Mouse (Mus musculus) forebrain, embryonic 13.5 days (tissue): ENCODE measurements around the gene Gpc1. TPM values are rescaled to one million over a fixed set of nuclear protein-coding genes. Genes with fewer than 3 reads are reported as not detected.

Experiments used
- ATAC-seq: fragments of 200-750 bp; cut with Nextera tagmentation; 2 replicates; pipeline ENCODE4 v1.8.0; 2017
- H3K27ac ChIP-seq: fragments of 300-500 bp; sonication (generic); 2 replicates; pipeline ENCODE4 v1.5.1; 2015; ENCODE audit warnings: inconsistent platforms, mild to moderate bottlenecking, moderate library complexity
- H3K27me3 ChIP-seq: fragments of 300-500 bp; sonication (generic); 2 replicates; pipeline ENCODE4 v1.6.1; 2015; ENCODE audit warnings: mild to moderate bottlenecking, inconsistent platforms
- H3K36me3 ChIP-seq: fragments of 300-500 bp; sonication (generic); 2 replicates; pipeline ENCODE4 v1.6.1; 2015; ENCODE audit warnings: mild to moderate bottlenecking, inconsistent platforms; ENCODE audit not compliant: poor library complexity, severe bottlenecking
- H3K4me1 ChIP-seq: fragments of 300-500 bp; sonication (generic); 2 replicates; pipeline ENCODE4 v1.6.1; 2015; ENCODE audit warnings: inconsistent platforms
- H3K4me2 ChIP-seq: fragments of 300-500 bp; sonication (generic); 2 replicates; pipeline ENCODE4 v1.6.1; 2015; ENCODE audit warnings: inconsistent platforms, mild to moderate bottlenecking, moderate library complexity
- H3K4me3 ChIP-seq: fragments of 300-500 bp; sonication (generic); 2 replicates; pipeline ENCODE4 v1.5.1; 2015; ENCODE audit warnings: mild to moderate bottlenecking, inconsistent platforms
- H3K9ac ChIP-seq: fragments of 300-500 bp; sonication (generic); 2 replicates; pipeline ENCODE4 v1.6.1; 2015; ENCODE audit warnings: mild to moderate bottlenecking, inconsistent platforms
- H3K9me3 ChIP-seq: fragments of 300-500 bp; sonication (generic); replicated peaks from 2 replicates; pipeline ENCODE4 v1.6.1; 2016; ENCODE audit warnings: inconsistent platforms
- WGBS: fragments of 180-500 bp; shearing (Covaris S2); methylation state at CpG from one replicate; pipeline ENCODE4 v1.1.7; 2015; 5-methylcytosine and 5-hydroxymethylcytosine counted together
- polyA plus RNA-seq: library from polyadenylated mRNA; unstranded; fragments of >200 nt; fragmentation: Nextera tagmentation; extraction: Ambion mirVana; gene quantifications from 2 replicates; pipeline ENCODE4 v1.2.1, GENCODE M21; 2015

Gpc1 gene
- polyA plus RNA-seq, 1 experiment from 2014 or later = 115 TPM

DNA sequence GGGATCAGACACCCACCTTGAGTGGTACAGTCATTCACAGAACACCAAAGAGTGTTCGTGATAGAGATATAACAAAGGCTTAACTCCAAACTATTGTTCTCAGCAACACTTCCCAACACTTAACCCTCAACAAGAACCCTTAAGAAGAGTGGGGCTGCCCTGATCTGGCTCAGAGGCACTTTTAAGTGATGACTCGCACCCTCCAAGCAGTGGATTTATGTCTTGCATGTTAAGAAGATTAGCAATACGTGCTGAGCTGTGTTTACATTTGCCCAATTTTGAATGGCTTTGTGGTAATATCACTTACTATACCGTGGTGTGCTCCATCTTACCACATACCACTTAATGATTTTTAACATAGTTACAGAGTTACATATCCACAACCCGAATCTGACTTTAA lies 26.3 kb upstream of the Gpc1 start:
- no peak overlapping the region for H3K9ac ChIP-seq
- H3K4me3 ChIP-seq = no peak overlapping the region
- no peaks in the 10 kb centered on the region for H3K4me1 ChIP-seq
- no peaks in the 10 kb centered on the region for H3K36me3 ChIP-seq
- WGBS = 73% methylated on average over 5 of the region's 5 CpGs
- no peak for ATAC-seq
- H3K27me3 ChIP-seq = no peaks in the 10 kb centered on the region
- H3K4me2 ChIP-seq = no peak overlapping the region
- H3K27ac ChIP-seq = no peak overlapping the region
- peaks cover 7% of the 10 kb centered on the region; the same call in 1 of the 2 replicates for H3K9me3 ChIP-seq

DNA sequence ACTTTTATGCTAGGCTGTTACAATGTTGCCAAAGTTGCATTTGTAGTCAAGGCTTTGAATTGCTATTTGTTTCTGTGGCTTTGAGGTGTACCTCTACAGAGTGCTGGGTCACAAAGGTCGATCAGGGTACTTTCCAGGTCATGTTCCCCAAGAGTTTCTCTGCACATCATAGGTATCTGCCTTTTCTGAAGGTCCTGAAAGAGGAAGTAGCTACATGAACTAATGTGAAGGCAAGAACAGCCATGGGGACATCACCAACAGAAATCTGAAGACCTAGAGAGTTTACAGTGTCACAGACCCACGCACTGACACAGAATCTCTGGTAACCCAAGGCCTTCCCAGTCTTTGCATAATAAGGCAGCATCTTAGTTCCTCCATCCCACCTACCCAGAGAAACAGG lies 25.6 kb upstream of the Gpc1 start:
- H3K9ac ChIP-seq = no peak overlapping the region
- ATAC-seq = no peak
- no peak overlapping the region for H3K27ac ChIP-seq
- no peaks in the 10 kb centered on the region for H3K36me3 ChIP-seq
- no peaks in the 10 kb centered on the region for H3K27me3 ChIP-seq
- no peak overlapping the region for H3K4me3 ChIP-seq
- no peak overlapping the region for H3K4me2 ChIP-seq
- no peaks in the 10 kb centered on the region for H3K4me1 ChIP-seq
- 72% methylated on average over 2 of the region's 2 CpGs for WGBS
- peaks cover 7% of the 10 kb centered on the region; the same call in 1 of the 2 replicates for H3K9me3 ChIP-seq

DNA sequence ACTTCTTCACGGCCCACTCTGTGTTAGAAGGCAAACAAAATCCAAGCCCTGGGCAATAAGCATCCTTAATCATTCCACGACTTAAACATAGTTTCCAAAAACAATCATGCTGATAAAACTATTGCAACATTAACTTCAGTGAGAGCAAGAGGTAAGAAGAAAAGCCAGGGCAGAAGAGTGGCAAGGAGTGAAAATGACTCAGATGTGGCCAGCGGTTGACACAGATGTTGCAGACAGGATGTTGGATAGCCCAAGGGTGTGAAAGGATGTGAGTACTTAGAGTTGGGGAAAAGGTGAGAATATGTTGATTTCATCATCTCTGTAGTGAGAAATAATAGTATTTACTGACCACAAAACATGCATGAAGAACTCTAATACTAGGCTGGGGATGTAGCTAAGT lies 24.7 kb upstream of the Gpc1 start:
- Histone ChIP-seq H3K9me3 (peaks cover 7% of the 10 kb centered on the region; the same call in 1 of the 2 replicates), H3K27ac (no peak overlapping the region), H3K4me1 (no peaks in the 10 kb centered on the region), H3K4me3 (no peak overlapping the region), H3K4me2 (no peak overlapping the region), H3K9ac (no peak overlapping the region), H3K27me3 (no peaks in the 10 kb centered on the region), H3K36me3 (no peaks in the 10 kb centered on the region)
- WGBS = 90% methylated on average over 3 of the region's 3 CpGs
- no peak for ATAC-seq

DNA sequence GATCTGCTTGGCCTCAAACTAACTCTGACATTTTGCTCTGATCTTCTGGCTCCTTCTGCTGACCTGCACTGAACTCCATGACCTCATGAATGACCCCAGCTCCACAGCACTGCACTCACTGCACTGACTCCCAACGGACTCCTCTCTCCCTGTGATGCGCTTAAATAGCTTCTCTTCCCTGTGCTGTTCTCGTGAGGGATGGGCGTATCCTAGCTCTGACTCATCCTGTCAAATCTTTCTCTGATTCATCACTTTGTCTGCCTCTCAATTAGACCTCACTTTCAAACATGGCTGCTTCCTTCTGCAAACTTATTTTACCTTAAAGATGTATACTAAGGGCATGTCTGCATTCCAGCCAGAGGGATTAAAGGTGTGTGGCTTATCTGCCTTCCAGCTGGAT lies 21.8 kb upstream of the Gpc1 start:
- Histone ChIP-seq H3K27ac (no peak overlapping the region), H3K4me2 (no peak overlapping the region), H3K36me3 (no peaks in the 10 kb centered on the region), H3K4me1 (no peaks in the 10 kb centered on the region), H3K27me3 (no peaks in the 10 kb centered on the region), H3K9me3 (peaks cover 7% of the 10 kb centered on the region; the same call in 1 of the 2 replicates), H3K9ac (no peak overlapping the region), H3K4me3 (no peak overlapping the region)
- 87% methylated on average over 4 of the region's 4 CpGs for WGBS
- ATAC-seq = no peak

DNA sequence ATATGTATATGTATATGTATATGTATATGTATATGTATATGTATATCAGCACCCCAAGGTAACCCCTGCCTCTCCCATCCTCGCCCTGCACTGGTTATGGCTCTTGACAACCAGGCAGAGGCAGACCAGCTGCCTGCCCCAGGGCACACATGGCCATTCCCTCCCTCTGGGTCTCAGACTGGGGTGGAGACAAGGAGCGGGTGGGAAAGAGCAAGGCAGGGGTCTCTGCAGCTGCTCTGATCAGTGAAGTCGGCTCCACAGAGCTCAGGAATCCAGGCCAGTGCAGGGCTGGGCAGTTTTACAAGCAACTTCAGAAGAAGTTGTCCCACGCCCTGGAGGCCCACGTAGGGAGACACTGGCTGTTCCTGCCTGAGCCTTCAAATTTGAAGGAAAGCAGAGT lies 17.1 kb upstream of the Gpc1 start:
- WGBS = 83% methylated on average over 5 of the region's 5 CpGs
- Histone ChIP-seq H3K9me3 (peaks cover 6% of the 10 kb centered on the region; the same call in 1 of the 2 replicates), H3K36me3 (no peaks in the 10 kb centered on the region)

DNA sequence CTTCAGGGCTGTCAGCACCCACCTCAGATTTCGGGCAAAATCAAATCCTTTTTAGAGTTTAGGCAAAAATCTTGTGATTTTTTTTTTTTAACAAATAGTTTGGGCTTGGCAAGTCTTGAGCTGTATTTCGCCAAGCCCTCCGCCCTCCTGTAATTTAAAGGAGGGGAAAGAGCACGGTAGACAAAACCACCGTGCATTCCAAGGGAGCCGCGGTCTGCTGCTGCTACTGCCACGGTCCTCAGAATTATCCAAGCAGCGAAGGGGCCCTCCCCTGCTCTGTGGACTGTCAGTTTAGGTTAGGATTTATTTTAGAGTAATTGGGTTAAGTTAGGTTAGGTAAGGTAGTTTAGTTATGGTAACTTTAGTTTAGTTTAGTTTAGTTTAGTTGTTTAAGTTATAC lies 16.3 kb upstream of the Gpc1 start:
- WGBS = 61% methylated on average over 9 of the region's 9 CpGs
- Histone ChIP-seq H3K4me1 (no peaks in the 10 kb centered on the region), H3K9me3 (no peaks in the 10 kb centered on the region; the same call in 1 of the 2 replicates), H3K4me2 (no peak overlapping the region), H3K36me3 (no peaks in the 10 kb centered on the region), H3K4me3 (no peak overlapping the region), H3K27ac (no peak overlapping the region), H3K9ac (no peak overlapping the region), H3K27me3 (no peaks in the 10 kb centered on the region)
- no peak for ATAC-seq

More for the DNA sequence above, 17.1 kb upstream of the Gpc1 start:
- H3K27ac ChIP-seq = no peak overlapping the region
- no peaks in the 10 kb centered on the region for H3K27me3 ChIP-seq
- no peak overlapping the region for H3K4me3 ChIP-seq
- no peak for ATAC-seq
- no peak overlapping the region for H3K4me2 ChIP-seq
- H3K9ac ChIP-seq = no peak overlapping the region
- H3K4me1 ChIP-seq = no peaks in the 10 kb centered on the region

DNA sequence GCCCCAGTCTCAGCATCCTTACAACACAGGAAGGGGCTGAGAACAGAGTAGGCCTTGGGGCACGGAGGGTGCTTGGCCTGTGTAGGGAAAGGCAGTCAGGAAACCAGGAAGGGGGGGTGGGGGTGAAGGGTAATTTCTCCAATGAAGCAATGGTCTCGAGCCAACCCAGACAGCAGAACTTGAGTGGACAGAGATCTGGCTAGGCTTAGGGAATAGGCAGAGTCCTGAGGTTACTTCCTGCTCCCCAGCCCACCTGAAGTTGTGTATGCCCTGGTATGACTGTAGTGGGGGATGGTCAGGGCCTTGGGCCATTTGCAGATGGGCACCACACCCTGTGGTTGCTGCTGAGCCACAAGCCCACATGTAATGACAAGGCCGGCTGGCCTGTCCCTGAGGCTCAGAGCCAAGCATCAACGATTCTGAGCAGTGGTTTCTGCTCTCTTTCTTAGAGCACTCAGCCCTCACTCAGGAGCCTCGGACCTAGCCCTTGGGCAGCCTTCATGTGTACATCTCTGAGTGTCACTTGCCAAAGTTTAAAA lies 15.6 kb upstream of the Gpc1 start:
- H3K36me3 ChIP-seq = no peaks in the 10 kb centered on the region
- H3K27ac ChIP-seq = no peak overlapping the region
- H3K4me1 ChIP-seq = no peaks in the 10 kb centered on the region
- ATAC-seq = no peak
- H3K4me2 ChIP-seq = no peak overlapping the region
- WGBS = 87% methylated on average over 5 of the region's 5 CpGs
- H3K4me3 ChIP-seq = no peak overlapping the region
- H3K27me3 ChIP-seq = no peaks in the 10 kb centered on the region
- no peaks in the 10 kb centered on the region for H3K9me3 ChIP-seq
- no peak overlapping the region for H3K9ac ChIP-seq

DNA sequence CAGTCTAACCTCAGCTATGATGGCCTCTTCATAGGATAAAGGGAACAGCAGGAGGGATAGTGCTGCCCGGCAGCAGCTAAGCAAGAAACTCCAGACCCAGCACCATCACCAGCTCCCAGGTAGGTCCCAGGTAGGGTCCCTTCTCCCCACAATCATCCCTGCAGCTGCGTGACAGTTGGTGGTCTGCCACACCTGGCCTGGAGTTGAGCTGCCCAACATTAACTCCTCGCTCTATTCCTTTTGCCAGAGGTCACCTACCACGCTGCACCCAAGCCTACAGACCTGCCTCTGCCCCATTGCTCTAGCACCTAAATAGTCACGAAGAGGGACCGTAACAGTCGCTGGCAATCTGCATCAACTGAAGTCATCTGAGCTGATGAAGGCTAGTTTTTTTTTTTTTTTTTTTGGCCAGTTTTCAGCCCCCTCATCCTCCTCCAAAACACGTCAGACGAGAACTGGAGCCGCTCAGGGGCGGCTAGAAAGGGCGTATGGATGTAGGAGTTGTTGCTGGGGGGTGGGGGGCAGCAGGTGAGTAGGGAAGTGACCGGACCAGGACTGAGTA lies 738 bp upstream of the Gpc1 start:
- H3K9ac ChIP-seq = peak overlapping the region; percentile 99
- H3K27me3 ChIP-seq = 0 out of 2 replicates have a peak, but pooled peaks cover 4% of the 10 kb centered on the region
- H3K4me2 ChIP-seq = peak overlapping the region; percentile 97
- peak overlapping the region; percentile 100 for H3K4me3 ChIP-seq
- ATAC-seq = peak; percentile 1; the same call in 1 of the 2 replicates
- 4% methylated on average over 13 of the region's 13 CpGs for WGBS
- peaks cover 38% of the 10 kb centered on the region for H3K4me1 ChIP-seq
- H3K27ac ChIP-seq = peak overlapping the region; percentile 98
- no peaks in the 10 kb centered on the region for H3K9me3 ChIP-seq
- H3K36me3 ChIP-seq = peaks cover 14% of the 10 kb centered on the region

DNA sequence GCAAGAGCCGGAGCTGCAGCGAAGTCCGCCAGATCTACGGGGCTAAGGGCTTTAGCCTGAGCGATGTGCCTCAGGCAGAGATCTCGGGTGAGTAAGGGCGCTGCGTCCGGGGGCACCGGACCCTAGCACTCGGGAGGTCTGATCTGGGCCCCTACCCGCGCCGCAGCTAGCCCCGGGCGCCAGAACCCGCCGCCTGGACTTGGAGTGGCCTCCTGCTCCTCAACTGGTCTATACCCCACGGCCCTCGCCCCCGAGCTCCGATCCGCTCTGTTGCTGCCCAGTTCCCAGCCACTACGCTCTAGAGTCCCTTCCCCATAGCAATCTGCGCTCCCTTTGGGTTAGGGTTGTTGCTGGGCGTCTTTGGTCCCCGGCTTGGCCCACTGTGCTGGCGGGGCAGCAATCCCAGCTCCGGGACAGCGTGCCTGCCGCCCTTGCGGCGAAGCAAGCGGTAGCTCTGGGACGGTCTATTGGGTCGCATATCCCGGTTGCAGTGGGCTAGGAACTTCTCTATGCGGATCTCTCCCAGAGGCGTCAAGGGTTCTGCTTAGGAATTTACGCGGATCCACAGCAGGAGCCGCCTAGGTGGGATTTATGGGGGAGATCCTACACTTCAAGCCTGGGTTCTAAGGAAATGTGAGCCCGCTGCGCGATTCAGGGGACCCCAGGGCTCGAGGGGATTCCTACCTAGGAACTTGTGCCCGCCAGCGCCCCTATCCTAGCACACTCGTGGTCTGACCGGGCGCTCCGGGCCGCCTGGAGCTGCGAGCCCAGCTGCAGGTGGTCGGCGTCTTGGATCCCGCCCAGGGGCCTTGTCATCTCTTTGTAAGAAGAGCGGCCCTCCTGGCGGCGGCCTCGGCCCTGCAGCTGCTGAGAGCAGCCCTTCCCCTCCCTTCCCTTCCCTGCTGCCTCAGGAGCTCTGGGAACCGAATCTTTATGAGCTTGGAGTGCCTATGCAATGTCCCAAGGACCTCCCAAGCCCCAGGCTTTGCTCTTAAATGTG lies 866 bp downstream of the Gpc1 start:
- WGBS = under 1% methylated on average over 62 of the region's 62 CpGs
- peak overlapping the region; percentile 98 for H3K27ac ChIP-seq
- H3K4me1 ChIP-seq = peaks cover 54% of the 10 kb centered on the region
- H3K9me3 ChIP-seq = no peaks in the 10 kb centered on the region
- peak; percentile 27 for ATAC-seq
- H3K27me3 ChIP-seq = 0 out of 2 replicates have a peak, but pooled peaks cover 4% of the 10 kb centered on the region
- peaks cover 30% of the 10 kb centered on the region for H3K36me3 ChIP-seq
- peak overlapping the region; percentile 100 for H3K4me3 ChIP-seq
- peak overlapping the region; percentile 99 for H3K9ac ChIP-seq
- H3K4me2 ChIP-seq = peak overlapping the region; percentile 97

DNA sequence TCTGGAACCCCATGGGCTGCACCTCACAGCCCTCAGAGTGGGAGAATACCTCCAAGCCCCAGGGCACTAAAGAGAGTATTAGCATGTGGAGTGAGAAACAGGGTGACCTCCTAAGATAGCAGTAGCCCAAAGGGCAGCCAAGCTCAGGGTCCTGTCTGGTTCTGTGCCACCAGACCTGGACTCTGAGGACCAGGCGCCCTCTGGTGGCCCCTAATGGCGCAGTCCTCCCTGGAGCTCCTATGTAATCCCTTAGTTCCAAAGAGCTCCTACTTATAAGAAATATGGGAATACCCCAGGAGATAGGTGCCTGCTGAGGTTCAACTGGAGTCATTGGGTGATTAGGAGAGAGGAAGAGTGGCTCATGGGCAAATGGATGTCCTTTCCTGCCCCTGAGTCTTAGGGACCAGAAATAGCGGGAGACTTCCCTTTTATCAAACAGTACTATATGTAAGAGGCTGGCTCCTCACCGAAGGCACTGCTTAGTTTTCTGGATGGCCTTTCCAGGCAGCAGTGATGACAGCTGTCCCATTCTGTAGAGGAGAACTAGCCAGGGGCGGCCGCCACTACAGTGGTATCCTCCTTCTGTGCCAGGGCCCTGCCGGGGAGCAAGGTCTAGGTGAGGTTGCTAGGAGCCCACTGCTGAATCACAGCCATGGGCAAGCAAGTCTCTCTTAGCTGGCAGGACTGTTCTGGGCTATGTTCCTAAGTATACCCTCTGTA lies 2.7 kb downstream of the Gpc1 start:
- H3K4me2 ChIP-seq = peak overlapping the region; percentile 97
- no peak overlapping the region for H3K27ac ChIP-seq
- H3K4me3 ChIP-seq = peak overlapping the region; percentile 100
- peaks cover 43% of the 10 kb centered on the region for H3K36me3 ChIP-seq
- H3K27me3 ChIP-seq = 0 out of 2 replicates have a peak, but pooled peaks cover 4% of the 10 kb centered on the region
- peak; percentile 29; the same call in 1 of the 2 replicates for ATAC-seq
- peaks cover 72% of the 10 kb centered on the region for H3K4me1 ChIP-seq
- 59% methylated on average over 7 of the region's 7 CpGs for WGBS
- H3K9me3 ChIP-seq = no peaks in the 10 kb centered on the region
- H3K9ac ChIP-seq = peak overlapping the region; percentile 99

DNA sequence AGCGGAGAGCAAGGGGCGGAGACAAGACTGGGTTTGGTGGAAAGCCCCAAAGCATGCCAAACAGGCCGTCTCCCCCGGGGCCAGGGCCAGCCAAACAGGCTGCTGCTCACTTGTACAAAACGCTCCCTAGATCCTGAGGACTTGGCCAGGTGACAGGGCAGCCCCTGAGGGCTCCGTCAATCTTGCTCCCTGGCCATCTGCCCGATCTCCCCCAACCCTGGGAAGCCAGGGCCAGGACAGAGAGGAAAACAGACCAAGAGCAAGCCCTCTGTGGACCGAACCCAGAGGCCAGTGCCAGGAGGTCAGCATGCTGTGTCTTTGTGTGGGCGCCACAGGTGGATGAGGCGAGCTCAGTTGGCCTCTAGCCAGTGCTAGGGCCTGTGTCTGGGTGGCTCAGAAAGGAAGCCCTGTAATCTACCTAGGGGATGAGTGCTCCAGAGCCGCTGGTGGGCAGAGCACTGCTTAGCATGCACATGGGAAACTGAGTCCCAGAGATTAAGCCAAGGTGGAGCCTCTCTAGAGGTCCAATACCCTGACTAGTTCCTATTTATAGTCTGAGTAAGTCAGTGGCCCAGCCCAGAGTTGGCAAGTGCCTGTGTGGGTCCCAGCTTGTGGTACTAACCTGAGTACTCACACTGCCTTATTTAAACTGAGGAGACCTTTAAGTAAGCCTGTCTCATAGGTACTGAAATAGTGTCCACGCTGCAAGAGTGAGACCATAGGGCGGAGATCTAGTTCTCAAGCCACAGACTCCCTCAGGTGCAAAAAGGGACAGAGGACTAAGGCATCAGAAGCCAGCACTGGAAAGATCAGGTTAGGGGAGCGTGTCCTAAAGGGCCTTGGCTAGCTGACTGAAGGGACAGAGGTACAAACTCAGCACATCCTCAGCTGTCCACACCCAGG lies 6.7 kb downstream of the Gpc1 start:
- peak overlapping the region; percentile 36 for H3K4me2 ChIP-seq
- no peaks in the 10 kb centered on the region for H3K9me3 ChIP-seq
- WGBS = 59% methylated on average over 14 of the region's 14 CpGs
- H3K27me3 ChIP-seq = no peaks in the 10 kb centered on the region
- H3K27ac ChIP-seq = peak overlapping the region; percentile 49
- peaks cover 50% of the 10 kb centered on the region for H3K36me3 ChIP-seq
- ATAC-seq = peak; percentile 25; the same call in 1 of the 2 replicates
- peaks cover 86% of the 10 kb centered on the region for H3K4me1 ChIP-seq
- 0 out of 2 replicates have a peak overlapping the region, but pooled peaks have one; percentile 23 for H3K9ac ChIP-seq
- no peak overlapping the region for H3K4me3 ChIP-seq
